Mouse (Mus musculus) left cerebral cortex, adult 8-10 months (tissue): ENCODE measurements around the gene Lrrc29. TPM values are rescaled to one million over a fixed set of nuclear protein-coding genes. Genes with fewer than 3 reads are reported as not detected.
"Not testable (repeated sequence)": the region's sequence is repeated elsewhere in the genome, so short reads cannot be mapped to it uniquely, and the experiment has no call there.

Source experiments
- DNase-seq, 2 experiments: peaks; one replicate each; pipeline ENCODE4 v3.0.0; 2022; ENCODE audit warnings: low spot score in 2 of 2
- total RNA-seq, 4 experiments: library from RNA; stranded (reverse); gene quantifications; 2 replicates each; pipeline ENCODE4 v1.2.4; 2022

Lrrc29 gene
- total RNA-seq, 4 experiments from 2014 or later = 5.8 to 8.7 (median 7.1) TPM

- no peak for DNase-seq
These were observed 14.4 kb downstream of the Lrrc29 start for GRCm38 (mm10) chr8:105311718-105312117.

- no peak for DNase-seq
These were observed 16.0 kb downstream of the Lrrc29 start for GRCm38 (mm10) chr8:105310118-105310517.

GRCm38 (mm10) chr8:105309142-105309847 is 16.8 kb downstream of the Lrrc29 start:
- no peak for DNase-seq

GRCm38 (mm10) chr8:105308428-105308827 is 17.6 kb downstream of the Lrrc29 start:
- DNase-seq = no peak

- DNase-seq = no peak
These were observed 18.4 kb downstream of the Lrrc29 start for GRCm38 (mm10) chr8:105307670-105308069.

GRCm38 (mm10) chr8:105306146-105306691 is 19.9 kb downstream of the Lrrc29 start:
- DNase-seq = no peak

GRCm38 (mm10) chr8:105305211-105306145 is 20.6 kb downstream of the Lrrc29 start, which contains the start of gene Elmo3:
Elmo3 (plus strand) TSS chr8:105305601.
- no peak for DNase-seq

GRCm38 (mm10) chr8:105304325-105305210 is 21.5 kb downstream of the Lrrc29 start:
- no peak for DNase-seq

- DNase-seq = no peak
These were observed 22.2 kb downstream of the Lrrc29 start for GRCm38 (mm10) chr8:105303874-105304273.

- DNase-seq = no peak
These were observed 22.7 kb downstream of the Lrrc29 start for GRCm38 (mm10) chr8:105303396-105303795.

- DNase-seq = no peak
These were observed 26.1 kb downstream of the Lrrc29 start for GRCm38 (mm10) chr8:105299962-105300361.

GRCm38 (mm10) chr8:105298351-105299252 is 27.5 kb downstream of the Lrrc29 start:
- no peak for DNase-seq

- peak; percentile 72 to 90 for DNase-seq
These were observed 28.4 kb downstream of the Lrrc29 start, which contains the start of gene E2f4 for GRCm38 (mm10) chr8:105297511-105298192. E2f4 (plus strand) TSS chr8:105297663.

- no peak for DNase-seq
These were observed 30.0 kb downstream of the Lrrc29 start, which contains the start of gene Exoc3l for GRCm38 (mm10) chr8:105295895-105296573. Exoc3l (minus strand) TSS chr8:105296101.

GRCm38 (mm10) chr8:105295256-105295655 is 30.8 kb downstream of the Lrrc29 start:
- no peak for DNase-seq

- no peak for DNase-seq
These were observed 31.3 kb downstream of the Lrrc29 start for GRCm38 (mm10) chr8:105294776-105295175.

- no peak for DNase-seq
These were observed 32.7 kb downstream of the Lrrc29 start for GRCm38 (mm10) chr8:105293405-105293804.

GRCm38 (mm10) chr8:105292471-105292870 is 33.6 kb downstream of the Lrrc29 start:
- DNase-seq = no peak

GRCm38 (mm10) chr8:105291802-105292201 is 34.3 kb downstream of the Lrrc29 start:
- not testable (repeated sequence) for DNase-seq
